Mouse (Mus musculus): ENCODE results near the gene Setdb1. TPM values are rescaled to one million over a fixed set of nuclear protein-coding genes. Genes with fewer than 3 reads are reported as not detected.
A peak's percentile ranks its signal among the peaks of the same experiment; 100 is the strongest.

Gene Setdb1
- total RNA-seq, 2 experiments from 2014 or later: 31.9 to 38.0 TPM

GRCm38 (mm10) chr3:95294718-95295117 is 62.3 kb downstream of the Setdb1 start:
- DNase-seq (ENCODE audit: low spot score in 2 of 2): no peak

GRCm38 (mm10) chr3:95294316-95294715 is 62.7 kb downstream of the Setdb1 start:
- no peak for DNase-seq (ENCODE audit: low spot score in 2 of 2)

GRCm38 (mm10) chr3:95293537-95293936 is 63.5 kb downstream of the Setdb1 start:
- no peak for DNase-seq (ENCODE audit: low spot score in 2 of 2)

GRCm38 (mm10) chr3:95292899-95293298 is 64.1 kb downstream of the Setdb1 start:
- DNase-seq (ENCODE audit: low spot score in 2 of 2): no peak

- DNase-seq (ENCODE audit: low spot score in 2 of 2): no peak
These were observed 66.0 kb downstream of the Setdb1 start for GRCm38 (mm10) chr3:95291041-95291440.

GRCm38 (mm10) chr3:95290156-95290555 is 66.8 kb downstream of the Setdb1 start:
- no peak for DNase-seq (ENCODE audit: low spot score in 2 of 2)

- no peak for DNase-seq (ENCODE audit: low spot score in 2 of 2)
These were observed 67.6 kb downstream of the Setdb1 start for GRCm38 (mm10) chr3:95289419-95289818.

GRCm38 (mm10) chr3:95287541-95287940 is 69.5 kb downstream of the Setdb1 start:
- no peak for DNase-seq (ENCODE audit: low spot score in 2 of 2)

GRCm38 (mm10) chr3:95286510-95286909 is 70.5 kb downstream of the Setdb1 start:
- DNase-seq (ENCODE audit: low spot score in 2 of 2): no peak

GRCm38 (mm10) chr3:95286011-95286410 is 71.0 kb downstream of the Setdb1 start:
- no peak for DNase-seq (ENCODE audit: low spot score in 2 of 2)

GRCm38 (mm10) chr3:95285390-95285789 is 71.6 kb downstream of the Setdb1 start:
- DNase-seq (ENCODE audit: low spot score in 2 of 2): no peak

GRCm38 (mm10) chr3:95284501-95285281 is 72.3 kb downstream of the Setdb1 start:
- DNase-seq (ENCODE audit: low spot score in 2 of 2): no peak

- DNase-seq (ENCODE audit: low spot score in 2 of 2): no peak
These were observed 72.9 kb downstream of the Setdb1 start for GRCm38 (mm10) chr3:95284062-95284461.

- DNase-seq (ENCODE audit: low spot score in 2 of 2): peak in 1 of 2 experiments; percentile 11
These were observed 73.4 kb downstream of the Setdb1 start for GRCm38 (mm10) chr3:95283589-95283941.

GRCm38 (mm10) chr3:95282865-95283588 is 74.0 kb downstream of the Setdb1 start:
- peak; percentile 56 to 77 for DNase-seq (ENCODE audit: low spot score in 2 of 2)

- DNase-seq (ENCODE audit: low spot score in 2 of 2): peak in 1 of 2 experiments; percentile 23
These were observed 74.6 kb downstream of the Setdb1 start for GRCm38 (mm10) chr3:95282381-95282864.

GRCm38 (mm10) chr3:95281216-95282126 is 75.5 kb downstream of the Setdb1 start, which contains the start of the genes Mindy1 and Prune1:
Gene Mindy1, plus strand, starts transcription at chr3:95281345.
Gene Prune1, minus strand, starts transcription at chr3:95282076.
- peak; percentile 98 to 99 for DNase-seq (ENCODE audit: low spot score in 2 of 2)

GRCm38 (mm10) chr3:95280747-95281146 is 76.3 kb downstream of the Setdb1 start:
- DNase-seq (ENCODE audit: low spot score in 2 of 2): peak in 1 of 2 experiments; percentile 37

- DNase-seq (ENCODE audit: low spot score in 2 of 2): no peak
These were observed 79.9 kb downstream of the Setdb1 start for GRCm38 (mm10) chr3:95277149-95277551.

- no peak for DNase-seq (ENCODE audit: low spot score in 2 of 2)
These were observed 80.5 kb downstream of the Setdb1 start for GRCm38 (mm10) chr3:95276428-95276934.

- DNase-seq (ENCODE audit: low spot score in 2 of 2): no peak
These were observed 81.8 kb downstream of the Setdb1 start for GRCm38 (mm10) chr3:95275161-95275560.

All from layer of hippocampus, adult 18-20 months (tissue).